Mouse (Mus musculus) hindbrain, embryonic 12.5 days (tissue): ENCODE data around the gene Ubl4b. TPM values are rescaled to one million over a fixed set of nuclear protein-coding genes. Genes with fewer than 3 reads are reported as not detected.

Source experiments
- ATAC-seq: fragments of 200-750 bp; cut with Nextera tagmentation; 2 replicates; pipeline ENCODE4 v1.8.0; 2017; ENCODE audit warnings: moderate TSS enrichment; ENCODE audit not compliant: low FRiP score
- H3K27ac ChIP-seq: fragments of 300-500 bp; sonication (generic); 2 replicates; pipeline ENCODE4 v1.5.1; 2016; ENCODE audit warnings: mild to moderate bottlenecking
- H3K27me3 ChIP-seq: fragments of 300-500 bp; sonication (generic); 2 replicates; pipeline ENCODE4 v1.6.1; 2016; ENCODE audit warnings: mild to moderate bottlenecking
- H3K36me3 ChIP-seq: fragments of 300-500 bp; sonication (generic); 2 replicates; pipeline ENCODE4 v1.6.1; 2016; ENCODE audit warnings: mild to moderate bottlenecking
- H3K4me1 ChIP-seq: fragments of 300-500 bp; sonication (generic); 2 replicates; pipeline ENCODE4 v1.6.1; 2016
- H3K4me2 ChIP-seq: fragments of 300-500 bp; sonication (generic); replicated peaks from 2 replicates; pipeline ENCODE4 v1.6.1; 2016; ENCODE audit warnings: mild to moderate bottlenecking
- H3K4me3 ChIP-seq: fragments of 300-500 bp; sonication (generic); 2 replicates; pipeline ENCODE4 v1.5.1; 2016; ENCODE audit warnings: mild to moderate bottlenecking
- H3K9ac ChIP-seq: fragments of 300-500 bp; sonication (generic); 2 replicates; pipeline ENCODE4 v1.6.1; 2016; ENCODE audit warnings: mild to moderate bottlenecking, moderate library complexity
- H3K9me3 ChIP-seq: fragments of 300-500 bp; sonication (generic); replicated peaks from 2 replicates; pipeline ENCODE4 v1.6.1; 2016; ENCODE audit warnings: mild to moderate bottlenecking
- WGBS: fragments of 180-500 bp; shearing (Covaris S2); methylation state at CpG from one replicate; pipeline ENCODE4 v1.1.7; 2016; 5-methylcytosine and 5-hydroxymethylcytosine counted together
- polyA plus RNA-seq: library from polyadenylated mRNA; unstranded; fragments of >200 nt; fragmentation: Nextera tagmentation; extraction: Ambion mirVana; gene quantifications from 2 replicates; pipeline ENCODE4 v1.2.1, GENCODE M21; 2016

The Ubl4b gene
- polyA plus RNA-seq, 1 experiment from 2014 or later, result not detected

- no peaks in the 10 kb centered on the region for H3K9me3 ChIP-seq
- H3K4me3 ChIP-seq, result no peak overlapping the region
- no peak overlapping the region for H3K27ac ChIP-seq
- 82% methylated on average over 4 of the region's 4 CpGs for WGBS
- no peaks in the 10 kb centered on the region for H3K36me3 ChIP-seq
- H3K27me3 ChIP-seq, result 0 out of 2 replicates have a peak, but pooled peaks cover 6% of the 10 kb centered on the region
- no peak overlapping the region for H3K9ac ChIP-seq
- no peak overlapping the region for H3K4me2 ChIP-seq
- peaks cover 11% of the 10 kb centered on the region for H3K4me1 ChIP-seq
- no peak for ATAC-seq
These were observed 7.7 kb upstream of the Ubl4b start for GRCm38 (mm10) chr3:107562591-107562990.

GRCm38 (mm10) chr3:107562104-107562503, 7.2 kb upstream of the Ubl4b start:
- Histone ChIP-seq H3K4me1 (peaks cover 11% of the 10 kb centered on the region), H3K9ac (no peak overlapping the region), H3K4me2 (no peak overlapping the region), H3K27ac (no peak overlapping the region), H3K36me3 (no peaks in the 10 kb centered on the region), H3K9me3 (no peaks in the 10 kb centered on the region), H3K4me3 (no peak overlapping the region), H3K27me3 (0 out of 2 replicates have a peak, but pooled peaks cover 6% of the 10 kb centered on the region)
- no peak for ATAC-seq
- WGBS, result 81% methylated on average over 2 of the region's 2 CpGs

DNA sequence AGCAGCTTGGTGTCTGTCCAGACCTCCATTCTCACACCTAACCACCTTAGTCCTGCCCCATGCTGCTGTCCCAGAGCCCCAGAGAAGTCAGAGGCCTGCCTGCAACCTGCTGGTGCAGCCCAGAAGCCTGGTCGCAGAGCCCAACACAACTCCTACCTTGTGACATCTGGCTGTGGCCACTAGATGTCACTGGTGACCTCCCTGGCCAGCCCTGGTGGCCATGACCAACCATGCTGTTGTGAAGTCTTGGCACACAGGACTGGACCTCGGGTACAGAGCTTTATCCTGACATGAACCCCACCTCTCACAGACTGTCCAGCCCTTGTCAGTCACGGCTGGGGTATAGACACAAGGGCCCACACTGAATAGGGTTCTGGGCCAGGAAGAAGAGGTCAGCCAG, 4.3 kb upstream of the Ubl4b start:
- Histone ChIP-seq H3K27me3 (no peaks in the 10 kb centered on the region), H3K9me3 (no peaks in the 10 kb centered on the region), H3K9ac (no peak overlapping the region), H3K36me3 (no peaks in the 10 kb centered on the region), H3K4me2 (no peak overlapping the region), H3K27ac (no peak overlapping the region), H3K4me1 (peaks cover 7% of the 10 kb centered on the region), H3K4me3 (no peak overlapping the region)
- ATAC-seq, result peak; percentile 51
- 25% methylated on average over 3 of the region's 3 CpGs for WGBS

DNA sequence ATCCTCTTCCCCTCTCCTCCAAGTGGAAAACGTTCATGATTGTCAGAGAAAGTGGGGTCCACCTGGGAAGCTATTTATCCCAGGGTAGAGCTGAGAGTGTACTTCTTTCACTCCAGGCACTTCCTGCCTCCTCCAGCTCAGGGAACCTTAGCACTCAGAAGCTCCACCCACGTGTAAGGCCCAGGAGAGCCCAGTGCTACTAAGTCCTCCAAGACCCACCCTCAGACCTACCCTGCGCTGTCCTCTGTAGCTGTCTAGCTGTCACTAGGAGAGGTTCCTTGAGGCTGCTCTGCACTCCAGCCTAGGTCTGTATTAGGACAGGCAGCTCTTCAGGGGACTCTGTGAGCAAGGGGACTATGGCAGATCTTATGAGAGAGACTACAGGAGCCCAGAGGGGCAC, 3.9 kb upstream of the Ubl4b start:
- H3K9ac ChIP-seq, result no peak overlapping the region
- H3K27ac ChIP-seq, result no peak overlapping the region
- H3K27me3 ChIP-seq, result no peaks in the 10 kb centered on the region
- H3K4me2 ChIP-seq, result no peak overlapping the region
- no peak for ATAC-seq
- no peaks in the 10 kb centered on the region for H3K36me3 ChIP-seq
- H3K9me3 ChIP-seq, result no peaks in the 10 kb centered on the region
- 28% methylated on average over 3 of the region's 3 CpGs for WGBS
- no peak overlapping the region for H3K4me3 ChIP-seq
- peaks cover 4% of the 10 kb centered on the region for H3K4me1 ChIP-seq

- ATAC-seq, result no peak
- Histone ChIP-seq H3K27me3 (no peaks in the 10 kb centered on the region; the same call in 1 of the 2 replicates), H3K4me3 (no peak overlapping the region), H3K9me3 (no peaks in the 10 kb centered on the region), H3K9ac (no peak overlapping the region), H3K4me2 (no peak overlapping the region), H3K27ac (no peak overlapping the region), H3K36me3 (no peaks in the 10 kb centered on the region), H3K4me1 (no peaks in the 10 kb centered on the region)
- WGBS, result 75% methylated on average over 17 of the region's 17 CpGs
These were observed 4.3 kb downstream of the Ubl4b start for GRCm38 (mm10) chr3:107550409-107551049.

DNA sequence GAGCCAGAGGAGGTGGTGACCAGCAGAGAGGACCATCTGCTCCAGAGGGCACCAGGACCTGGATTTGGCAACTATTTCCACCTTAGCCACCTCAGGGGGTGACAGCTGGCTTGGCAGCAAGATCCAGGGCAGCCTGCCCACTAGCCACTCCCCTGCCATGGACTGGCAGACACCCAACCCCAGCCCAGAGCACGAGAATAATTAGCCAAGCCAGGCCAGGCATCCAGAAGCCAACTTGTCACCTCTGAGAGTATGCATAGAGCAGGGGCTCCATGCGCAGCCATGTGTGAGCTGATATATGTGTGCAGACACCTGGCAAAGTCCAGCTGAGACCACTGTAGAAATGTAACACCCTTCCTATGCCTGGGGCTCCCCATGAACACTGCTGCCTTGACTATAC, 7.9 kb downstream of the Ubl4b start:
- no peak overlapping the region for H3K27ac ChIP-seq
- no peaks in the 10 kb centered on the region; the same call in 1 of the 2 replicates for H3K27me3 ChIP-seq
- 75% methylated on average over 2 of the region's 2 CpGs for WGBS
- 0 out of 2 replicates have a peak, but pooled peaks have one; percentile 18 for ATAC-seq
- H3K4me3 ChIP-seq, result no peak overlapping the region
- H3K4me2 ChIP-seq, result no peak overlapping the region
- H3K9me3 ChIP-seq, result no peaks in the 10 kb centered on the region
- H3K36me3 ChIP-seq, result no peaks in the 10 kb centered on the region
- no peaks in the 10 kb centered on the region for H3K4me1 ChIP-seq
- no peak overlapping the region for H3K9ac ChIP-seq

GRCm38 (mm10) chr3:107545716-107546412, 9.0 kb downstream of the Ubl4b start:
- no peak overlapping the region for H3K4me2 ChIP-seq
- no peak overlapping the region for H3K9ac ChIP-seq
- no peaks in the 10 kb centered on the region for H3K27me3 ChIP-seq
- no peak overlapping the region for H3K4me3 ChIP-seq
- no peaks in the 10 kb centered on the region for H3K9me3 ChIP-seq
- no peaks in the 10 kb centered on the region for H3K36me3 ChIP-seq
- 56% methylated on average over 10 of the region's 10 CpGs for WGBS
- no peaks in the 10 kb centered on the region for H3K4me1 ChIP-seq
- no peak for ATAC-seq
- no peak overlapping the region for H3K27ac ChIP-seq

- WGBS, result 68% methylated on average over 5 of the region's 5 CpGs
- Histone ChIP-seq H3K9me3 (no peaks in the 10 kb centered on the region), H3K27me3 (peaks cover 3% of the 10 kb centered on the region; the same call in 1 of the 2 replicates), H3K4me2 (no peak overlapping the region), H3K4me1 (no peaks in the 10 kb centered on the region), H3K36me3 (no peaks in the 10 kb centered on the region), H3K4me3 (no peak overlapping the region), H3K9ac (no peak overlapping the region), H3K27ac (no peak overlapping the region)
- ATAC-seq, result no peak
These were observed 9.6 kb downstream of the Ubl4b start for GRCm38 (mm10) chr3:107545278-107545677.

- Histone ChIP-seq H3K27me3 (peaks cover 6% of the 10 kb centered on the region; the same call in 1 of the 2 replicates), H3K4me2 (no peak overlapping the region), H3K27ac (no peak overlapping the region), H3K36me3 (no peaks in the 10 kb centered on the region), H3K9ac (no peak overlapping the region), H3K4me1 (no peaks in the 10 kb centered on the region), H3K4me3 (no peak overlapping the region), H3K9me3 (no peaks in the 10 kb centered on the region)
- 77% methylated on average over 8 of the region's 8 CpGs for WGBS
- ATAC-seq, result no peak
These were observed 11.5 kb downstream of the Ubl4b start for GRCm38 (mm10) chr3:107543158-107544080.

DNA sequence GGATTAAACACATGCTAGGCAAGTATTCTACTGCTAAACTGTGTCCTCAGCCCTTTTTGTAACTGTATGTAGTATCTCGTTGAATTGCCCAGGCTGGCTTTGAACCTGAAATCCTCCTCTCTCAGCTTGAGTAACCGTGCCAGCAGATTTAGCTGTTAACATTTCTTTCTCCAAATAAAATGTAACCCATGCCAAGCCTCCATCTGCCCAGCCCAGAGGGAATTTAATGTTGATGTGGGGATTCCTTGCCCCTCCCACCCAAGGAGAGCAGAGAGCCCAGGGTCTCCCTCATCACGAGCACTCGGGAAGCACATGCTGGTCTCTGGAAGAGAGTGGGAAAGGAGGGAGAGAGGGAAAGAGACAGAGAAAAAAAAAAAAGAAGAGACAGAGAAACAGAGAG, 12.3 kb downstream of the Ubl4b start:
- WGBS, result 65% methylated on average over 4 of the region's 4 CpGs
- Histone ChIP-seq H3K9ac (no peak overlapping the region), H3K4me3 (no peak overlapping the region), H3K4me2 (no peak overlapping the region), H3K27me3 (peaks cover 6% of the 10 kb centered on the region; the same call in 1 of the 2 replicates), H3K4me1 (peaks cover under 1% of the 10 kb centered on the region; the same call in 1 of the 2 replicates), H3K36me3 (no peaks in the 10 kb centered on the region), H3K27ac (no peak overlapping the region), H3K9me3 (no peaks in the 10 kb centered on the region)
- ATAC-seq, result no peak

- 33% methylated on average over 8 of the region's 8 CpGs for WGBS
- Histone ChIP-seq H3K27me3 (peaks cover 9% of the 10 kb centered on the region; the same call in 1 of the 2 replicates), H3K9me3 (no peaks in the 10 kb centered on the region), H3K4me3 (no peak overlapping the region), H3K4me2 (peak overlapping the region; percentile 50), H3K27ac (peak overlapping the region; percentile 77), H3K4me1 (peaks cover 18% of the 10 kb centered on the region; the same call in 1 of the 2 replicates), H3K36me3 (no peaks in the 10 kb centered on the region), H3K9ac (peak overlapping the region; percentile 53)
- peak; percentile 49 for ATAC-seq
These were observed 17.4 kb downstream of the Ubl4b start for GRCm38 (mm10) chr3:107537504-107537889.
